Mouse (Mus musculus) skeletal muscle tissue, postnatal 0 days (tissue): ENCODE measurements around the gene Txndc17. TPM values are rescaled to one million over a fixed set of nuclear protein-coding genes. Genes with fewer than 3 reads are reported as not detected.

Experiments used
- polyA plus RNA-seq: library from polyadenylated mRNA; unstranded; fragments of >200 nt; fragmentation: Nextera tagmentation; extraction: Ambion mirVana; gene quantifications from 2 replicates; pipeline ENCODE4 v1.2.1, GENCODE M21; 2015

Txndc17 gene
- 118 and 128 TPM in 2 replicates for polyA plus RNA-seq

DNA sequence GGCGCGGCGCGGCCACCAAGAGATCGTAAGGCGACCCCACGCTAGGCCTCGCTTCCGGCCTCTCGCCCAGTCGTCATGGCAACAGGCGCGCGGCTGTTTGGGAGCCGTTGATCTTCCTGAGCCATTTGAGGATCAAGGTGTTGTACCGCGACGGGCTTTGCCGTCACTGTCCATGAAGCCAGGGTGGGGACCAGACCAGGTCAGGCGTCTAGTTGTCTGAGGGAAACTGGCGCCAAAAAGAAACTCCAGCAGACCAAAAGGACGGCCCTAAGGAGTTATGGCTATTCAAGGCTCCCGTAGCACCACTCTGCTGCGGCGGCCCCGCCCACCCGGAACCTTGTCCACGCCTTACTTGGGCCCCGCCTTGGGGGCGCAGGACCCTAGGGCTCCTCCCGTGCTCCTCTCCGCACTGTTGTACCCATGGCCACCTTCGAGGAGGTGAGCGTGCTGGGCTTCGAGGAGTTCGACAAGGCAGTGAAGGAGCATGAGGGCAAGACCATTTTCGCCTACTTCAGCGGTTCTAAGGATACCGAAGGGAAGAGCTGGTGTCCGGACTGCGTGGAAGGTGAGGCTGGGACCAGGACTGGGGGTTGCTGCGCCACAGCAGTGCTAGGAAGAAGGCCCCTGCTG is at the start of gene Txndc17, which contains the start of gene 4933427D14Rik:
Gene Txndc17, plus strand, starts transcription at position 344 of the 630 bp plus-strand sequence.
Gene 4933427D14Rik, minus strand, starts transcription at position 256 of the 630 bp plus-strand sequence.

DNA sequence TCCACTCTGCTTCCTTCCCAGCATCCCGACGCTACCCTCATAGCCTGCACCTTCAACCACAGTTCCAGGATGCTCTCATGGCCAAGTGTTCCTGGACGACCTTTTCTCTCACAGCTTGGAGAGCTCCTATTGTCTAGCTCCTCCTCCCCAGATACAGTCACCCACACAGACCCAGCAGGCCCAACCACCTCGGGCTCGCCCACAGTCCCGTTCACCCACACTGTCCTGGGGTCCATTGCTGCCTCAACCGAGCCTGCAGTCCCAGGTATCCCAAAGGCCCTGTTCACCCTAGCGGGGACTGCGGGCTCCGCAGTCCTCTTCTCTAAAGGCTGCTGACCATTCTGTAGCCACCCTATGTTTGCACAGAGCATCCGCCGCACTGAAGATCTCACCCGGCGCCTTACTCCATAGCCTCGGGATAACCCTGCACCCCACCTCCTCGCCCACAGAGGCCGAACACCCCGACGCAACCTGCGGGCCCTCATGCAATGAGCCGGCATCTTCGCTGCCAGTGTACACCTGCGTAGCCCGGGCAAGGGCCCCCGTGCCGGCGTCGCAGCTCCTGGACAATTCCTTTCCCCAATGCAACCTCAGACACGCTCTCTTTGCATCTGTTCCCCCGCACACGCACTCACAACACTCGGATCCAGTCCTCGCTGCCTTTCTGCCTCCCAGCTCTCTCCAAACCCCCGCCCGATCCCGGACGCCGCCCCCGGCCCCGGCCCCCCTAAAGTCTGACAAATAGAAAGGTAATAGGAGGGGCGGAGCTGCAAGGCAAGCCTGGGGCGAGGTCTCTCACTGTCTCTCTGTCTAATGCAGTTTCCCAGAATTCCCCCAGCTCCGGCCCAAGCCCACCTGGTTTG is 775 bp upstream of the Txndc17 start, which contains the start of gene Gm43951:
Gene Gm43951, minus strand, starts transcription at position 500 of the 863 bp plus-strand sequence.

DNA sequence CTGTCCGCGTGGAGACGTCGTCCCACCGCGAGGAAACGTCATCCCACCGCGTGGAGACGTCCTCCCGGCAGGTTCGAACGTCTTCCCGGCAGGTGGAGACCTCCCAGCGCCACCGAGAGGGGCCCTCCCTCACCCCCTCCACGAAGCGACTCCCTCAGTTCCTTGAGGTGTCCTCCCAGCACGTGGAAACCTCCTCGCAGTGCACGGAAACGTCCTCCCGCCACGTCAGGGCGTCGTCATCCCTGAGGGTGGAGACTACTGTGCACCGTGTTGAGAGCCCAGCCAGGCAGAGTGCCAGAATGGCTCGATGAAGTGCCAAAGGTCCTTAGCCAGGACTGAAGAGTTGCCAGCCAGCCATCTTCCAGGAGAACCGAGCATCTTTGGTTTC is 8.1 kb downstream of the Txndc17 start, which contains the start of gene Med31:
Gene Med31, minus strand, starts transcription at position 183 of the 388 bp plus-strand sequence.

Other genes with a start within 250 kb of the Txndc17 start
- gene Aipl1, start 170.0 kb upstream of the Txndc17 start, polyA plus RNA-seq, result 0.43 and 0.44 TPM in 2 replicates
- 24.1 and 26.3 TPM in 2 replicates for gene Pimreg, start 165.5 kb upstream of the Txndc17 start, polyA plus RNA-seq
- gene Pitpnm3, start 71.8 kb upstream of the Txndc17 start, polyA plus RNA-seq, result 0.13 and 0.36 TPM in 2 replicates
- 0.04 and 0.12 TPM in 2 replicates for gene Gm43951, start 707 bp upstream of the Txndc17 start, polyA plus RNA-seq
- gene 4933427D14Rik, start 88 bp upstream of the Txndc17 start, polyA plus RNA-seq, result 2.9 and 3.6 TPM in 2 replicates
- 26.2 and 27.0 TPM in 2 replicates for gene Med31, start 8.0 kb downstream of the Txndc17 start, polyA plus RNA-seq
- 0.37 TPM in 1 of 2 replicates, not detected in the other for gene Slc13a5, start 59.7 kb downstream of the Txndc17 start, polyA plus RNA-seq
- gene Xaf1, start 94.1 kb downstream of the Txndc17 start, polyA plus RNA-seq, result 18.4 and 19.3 TPM in 2 replicates
- gene Fbxo39, start 106.9 kb downstream of the Txndc17 start, polyA plus RNA-seq, result not detected in 2 replicates
- gene Tekt1, start 154.9 kb downstream of the Txndc17 start, polyA plus RNA-seq, result 1.0 and 1.2 TPM in 2 replicates
- 208 and 220 TPM in 2 replicates for gene Smtnl2, start 204.2 kb downstream of the Txndc17 start, polyA plus RNA-seq
- gene Ggt6, start 228.0 kb downstream of the Txndc17 start, polyA plus RNA-seq, result 0.08 and 0.69 TPM in 2 replicates
- gene Mybbp1a, start 233.8 kb downstream of the Txndc17 start, polyA plus RNA-seq, result 60.2 and 61.9 TPM in 2 replicates